Mouse (Mus musculus): Measurements from ENCODE around the gene Psmd1. TPM values are rescaled to one million over a fixed set of nuclear protein-coding genes. Genes with fewer than 3 reads are reported as not detected.
A peak's percentile ranks its signal among the peaks of the same experiment; 100 is the strongest.

Psmd1 gene
- total RNA-seq, 2 experiments from 2014 or later: 104 to 108 TPM

DNA sequence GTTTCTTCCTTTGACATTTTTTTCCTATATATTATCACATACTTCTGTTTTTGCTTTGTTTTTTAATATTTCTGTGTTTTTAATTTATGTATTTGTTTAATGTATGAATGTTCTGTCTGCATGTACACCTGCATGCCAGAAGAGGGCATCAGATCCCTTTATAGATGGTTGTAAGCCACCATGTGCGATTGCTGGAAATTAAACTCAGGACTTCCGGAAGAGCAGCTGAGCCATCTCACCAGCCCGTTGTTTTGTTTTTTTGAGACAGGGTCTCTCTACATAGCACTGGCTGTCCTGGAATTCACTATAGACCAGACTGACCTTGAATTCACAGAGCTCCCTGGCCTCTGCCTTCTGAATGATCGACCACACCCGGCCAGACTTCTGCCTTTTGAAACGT, 1.7 kb upstream of the Psmd1 start:
- no peak for DNase-seq

GRCm38 (mm10) chr1:86076565-86076964, 12.4 kb downstream of the Psmd1 start:
- DNase-seq: no peak

DNA sequence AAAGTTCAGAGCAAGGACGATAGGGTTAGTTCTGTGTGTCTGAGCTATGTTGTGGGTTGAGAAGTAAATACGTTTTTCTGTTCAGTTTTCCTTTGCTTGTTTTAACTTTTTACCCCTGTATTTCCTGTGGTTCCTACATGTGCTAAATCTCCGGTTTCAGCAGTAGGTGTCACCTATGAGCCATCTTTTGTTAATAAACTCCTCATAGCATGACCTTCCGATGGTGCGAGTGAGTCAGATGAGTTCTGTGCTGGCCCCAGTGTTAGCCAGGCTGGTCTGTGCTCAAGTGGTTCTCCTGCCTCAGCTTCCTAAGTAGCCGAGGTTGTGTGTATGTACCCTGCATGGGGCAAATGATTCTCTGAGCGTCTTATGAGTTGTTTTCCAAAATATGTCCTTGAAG, 30.2 kb downstream of the Psmd1 start:
- no peak for DNase-seq

- DNase-seq: no peak
These were observed 40.9 kb downstream of the Psmd1 start for GRCm38 (mm10) chr1:86105054-86105453.

DNA sequence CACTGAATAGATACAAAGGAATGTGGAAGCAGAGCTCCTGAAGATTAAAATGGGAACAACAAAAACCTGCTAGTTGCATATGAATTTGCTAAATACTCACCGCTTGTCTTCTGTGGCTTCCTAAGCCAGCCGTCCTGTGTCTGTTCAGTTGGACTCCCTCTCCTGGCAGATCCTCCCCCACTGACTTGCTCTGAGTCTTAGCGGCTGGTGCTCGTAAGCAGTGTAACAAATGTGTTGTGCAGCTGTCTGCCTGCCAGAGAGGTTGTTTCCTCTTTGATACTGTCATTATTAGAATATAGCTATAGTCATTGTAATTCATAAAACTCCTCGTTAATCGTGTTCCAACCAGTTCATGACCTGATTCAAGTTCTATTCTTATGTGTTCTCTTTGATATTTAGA, 47.6 kb downstream of the Psmd1 start, which contains the start of gene Htr2b:
Gene Htr2b, minus strand, starts transcription at position 192 of the 400 bp plus-strand sequence.
- DNase-seq: peak; percentile 31 to 48

DNA sequence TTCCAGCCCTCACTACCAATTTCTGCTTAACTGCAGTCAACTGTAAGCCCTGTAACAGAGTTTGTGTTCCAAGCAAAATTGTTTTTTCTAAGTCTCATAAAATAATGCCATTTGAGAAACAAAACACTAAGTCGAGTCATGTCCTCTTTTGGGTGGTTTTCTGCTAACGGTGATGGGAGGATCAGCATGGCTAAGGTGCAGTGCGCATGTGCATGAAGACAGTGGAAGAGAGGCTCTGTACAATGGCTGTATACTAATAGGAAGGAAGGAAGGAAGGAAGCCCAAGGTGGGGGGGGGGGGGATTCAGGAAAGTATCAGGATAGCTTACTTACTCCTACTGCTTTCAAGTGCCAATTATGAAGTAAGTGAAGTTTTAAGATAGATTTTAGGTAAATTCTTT, 50.0 kb downstream of the Psmd1 start:
- DNase-seq: no peak

DNA sequence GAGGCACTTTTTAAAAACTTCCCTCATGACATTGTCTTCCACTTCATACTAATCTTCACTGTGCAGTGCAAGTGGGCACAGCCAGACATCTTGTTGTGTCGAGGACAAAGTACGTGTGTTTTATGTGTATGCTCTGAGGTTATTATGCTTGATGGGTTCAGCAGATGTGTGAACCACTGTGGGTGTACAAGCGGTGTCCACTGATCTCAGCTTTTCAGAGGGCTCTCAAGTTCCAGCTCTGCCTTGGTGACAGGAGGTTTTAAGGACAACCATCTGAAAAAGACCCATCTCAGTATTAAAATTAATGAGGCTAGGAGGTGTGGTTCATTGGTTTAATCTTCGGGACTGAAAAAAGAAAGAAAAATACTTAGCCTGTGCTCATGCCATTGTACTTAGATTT, 55.4 kb downstream of the Psmd1 start:
- no peak for DNase-seq

DNA sequence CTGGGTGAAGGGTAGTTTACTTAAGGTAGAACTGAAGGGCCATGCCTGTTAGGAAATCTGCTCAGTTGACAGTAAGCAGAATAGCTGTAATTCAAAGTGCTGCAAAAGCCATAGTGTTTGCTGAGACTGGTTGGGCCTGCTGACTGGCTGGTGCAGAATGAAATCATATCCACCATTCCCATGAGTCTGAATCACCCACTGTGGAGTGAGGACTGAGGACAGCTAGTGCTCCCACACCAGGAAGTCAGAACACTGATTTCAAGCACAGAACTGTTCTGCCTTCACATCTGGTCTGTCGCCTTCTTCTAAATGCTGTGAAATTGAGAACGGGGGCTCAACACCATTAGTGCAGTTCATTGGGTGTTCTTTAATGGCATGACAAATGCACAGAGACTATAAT, 61.8 kb downstream of the Psmd1 start:
- DNase-seq: no peak

- no peak for DNase-seq
These were observed 69.2 kb downstream of the Psmd1 start, which contains the start of gene Gm21972 for GRCm38 (mm10) chr1:86133337-86133736. Gm21972 (plus strand) TSS chr1:86133637.

DNA sequence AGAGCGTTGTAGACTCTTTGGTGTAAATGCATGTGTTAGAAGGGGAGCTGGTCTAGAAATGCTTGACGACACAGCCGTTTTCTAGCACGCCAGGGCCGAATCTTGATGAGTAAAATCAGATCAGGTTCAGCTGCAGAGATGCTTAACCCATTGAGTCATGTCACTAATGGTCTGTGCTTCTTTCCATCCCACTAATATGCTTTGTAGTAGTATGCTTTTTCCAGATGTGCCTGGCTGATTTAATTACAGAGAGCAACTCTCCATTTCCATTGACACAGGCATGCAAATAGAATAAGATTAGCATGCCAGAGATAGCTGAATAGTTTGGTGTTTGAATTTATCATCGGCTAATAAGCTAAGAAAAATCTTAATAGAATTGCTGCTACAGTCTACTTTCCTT, 71.1 kb downstream of the Psmd1 start:
- DNase-seq: no peak

- DNase-seq: no peak
These were observed 76.9 kb downstream of the Psmd1 start for GRCm38 (mm10) chr1:86141081-86141480.

GRCm38 (mm10) chr1:86143165-86143564, 79.0 kb downstream of the Psmd1 start:
- DNase-seq: no peak

GRCm38 (mm10) chr1:86144001-86144944, 80.1 kb downstream of the Psmd1 start:
- DNase-seq: peak; percentile 15 to 20

GRCm38 (mm10) chr1:86146293-86146692, 82.1 kb downstream of the Psmd1 start:
- no peak for DNase-seq

- no peak for DNase-seq
These were observed 83.4 kb downstream of the Psmd1 start for GRCm38 (mm10) chr1:86147557-86147956.

- no peak for DNase-seq
These were observed 84.0 kb downstream of the Psmd1 start for GRCm38 (mm10) chr1:86148161-86148560.

- DNase-seq: no peak
These were observed 86.7 kb downstream of the Psmd1 start for GRCm38 (mm10) chr1:86150929-86151328.

DNA sequence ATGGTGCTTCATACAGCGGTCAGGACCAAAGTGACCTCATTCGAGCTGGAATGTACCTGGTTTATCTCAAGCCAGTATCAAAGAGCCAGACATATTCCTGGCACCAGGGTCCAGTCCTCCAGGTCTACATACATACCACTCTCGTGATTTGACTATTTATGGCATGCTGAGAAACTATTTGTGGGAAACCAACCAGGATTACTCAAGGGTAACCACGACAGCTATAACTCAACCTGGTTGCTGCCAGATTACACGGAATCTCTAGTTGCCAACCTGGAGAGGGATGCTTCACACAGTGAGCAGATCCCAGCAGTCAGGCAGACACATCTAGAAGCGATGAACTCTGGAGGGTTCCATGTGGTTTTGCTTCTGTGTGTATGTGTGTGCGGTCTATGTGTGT, 87.2 kb downstream of the Psmd1 start:
- no peak for DNase-seq

DNA sequence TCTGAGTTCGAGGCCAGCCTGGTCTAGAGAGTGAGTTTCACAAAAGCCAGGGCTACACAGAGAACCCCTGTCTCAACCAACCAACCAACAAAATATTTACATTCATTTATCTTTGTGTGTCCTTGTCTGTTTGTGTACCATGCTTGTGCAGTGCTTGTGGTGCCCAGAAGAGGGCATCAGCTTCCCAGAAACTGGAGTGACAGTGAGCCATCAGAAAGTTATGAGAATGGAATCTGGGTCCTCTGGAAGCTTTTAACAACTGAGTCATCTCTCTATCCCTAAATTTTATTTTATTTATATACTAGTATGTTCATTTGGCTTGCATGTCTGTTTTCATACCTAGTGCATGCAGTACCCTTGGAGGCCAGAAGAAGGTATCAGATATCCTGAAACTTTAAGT, 88.4 kb downstream of the Psmd1 start:
- DNase-seq: no peak

DNA sequence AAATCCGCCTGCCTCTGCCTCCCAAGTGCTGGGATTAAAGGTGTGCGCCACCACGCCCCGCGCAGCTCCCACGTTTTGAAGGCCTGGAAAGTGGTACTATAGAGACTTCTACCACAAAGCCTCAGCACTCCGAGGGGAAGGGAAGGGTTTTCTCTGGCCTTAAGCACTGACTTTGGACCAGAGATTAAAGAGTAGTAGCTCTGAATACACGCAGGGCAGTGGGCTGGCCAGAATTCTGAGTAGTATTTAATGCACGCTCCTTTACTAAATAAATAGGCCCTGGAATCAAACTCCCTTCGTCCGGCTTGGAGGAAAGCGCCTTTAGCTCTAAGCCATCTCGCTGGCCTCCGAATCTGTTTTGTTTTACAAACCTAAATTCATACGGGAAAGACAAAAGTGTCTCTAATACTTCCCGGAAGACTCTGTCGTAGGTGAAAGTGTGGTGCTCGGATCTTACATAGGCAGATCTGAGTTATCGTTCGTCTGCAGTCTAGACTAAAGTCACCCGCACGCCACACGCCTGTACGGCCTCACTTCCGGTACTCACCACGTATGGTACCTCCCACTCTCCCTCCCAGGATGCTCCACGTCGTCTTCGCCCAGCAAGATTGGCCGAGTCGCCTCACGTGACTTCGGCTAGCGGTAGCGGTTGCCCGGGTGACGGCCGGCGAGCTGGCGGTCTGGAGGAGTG, 90.1 kb downstream of the Psmd1 start, which contains the start of gene Armc9:
Gene Armc9, plus strand, starts transcription at position 648 of the 691 bp plus-strand sequence.
- peak; percentile 95 for DNase-seq

DNA sequence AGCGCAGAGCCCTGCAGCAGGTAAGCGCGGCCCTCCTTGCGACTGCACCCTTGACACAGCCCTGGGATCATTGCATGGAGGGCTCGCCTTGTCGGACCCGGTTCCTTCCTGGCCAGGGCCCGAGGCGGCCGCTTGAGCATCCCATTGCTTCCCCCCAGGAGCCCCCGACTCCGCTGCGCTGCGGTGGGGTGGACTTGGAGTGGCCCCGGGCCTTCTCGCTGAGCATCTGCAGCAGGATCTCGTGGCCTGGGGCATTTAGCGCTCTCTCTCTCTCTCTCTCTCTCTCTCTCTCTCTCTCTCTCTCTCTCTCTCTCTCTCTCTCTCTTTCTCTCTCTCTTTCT, 90.6 kb downstream of the Psmd1 start:
- no peak for DNase-seq

- DNase-seq: no peak
These were observed 91.9 kb downstream of the Psmd1 start for GRCm38 (mm10) chr1:86156075-86156474.

DNA sequence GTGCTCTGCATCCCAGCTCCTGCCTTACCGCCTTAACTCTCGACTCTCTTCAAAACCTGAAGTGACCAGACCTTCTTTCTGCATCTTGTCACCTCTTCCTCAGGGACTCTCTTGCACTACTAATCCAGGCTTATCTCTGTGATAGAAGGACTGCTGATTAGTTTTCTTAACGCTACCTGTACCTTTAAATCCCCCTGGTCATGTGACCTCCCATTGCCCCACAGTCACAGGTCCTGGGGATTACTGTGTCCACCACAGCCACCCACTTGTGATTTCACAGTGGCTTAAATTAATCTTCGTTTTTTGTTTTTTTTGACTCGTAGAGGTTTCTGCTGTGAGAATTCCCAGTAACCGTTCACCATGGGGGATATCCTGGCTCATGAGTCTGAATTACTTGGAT, 92.4 kb downstream of the Psmd1 start:
- DNase-seq: no peak

GRCm38 (mm10) chr1:86160059-86160458, 95.9 kb downstream of the Psmd1 start:
- DNase-seq: no peak

All from layer of hippocampus, postnatal 36 days (tissue).